Mouse (Mus musculus) lung, embryonic 15.5 days (tissue): ENCODE data around the gene 1700034I23Rik. TPM values are rescaled to one million over a fixed set of nuclear protein-coding genes. Genes with fewer than 3 reads are reported as not detected.

ENCODE experiments used
- polyA plus RNA-seq: library from polyadenylated mRNA; unstranded; fragments of >200 nt; fragmentation: Nextera tagmentation; extraction: Ambion mirVana; gene quantifications from 2 replicates; pipeline ENCODE4 v1.2.1, GENCODE M21; 2015

The 1700034I23Rik gene
- polyA plus RNA-seq, 1 experiment from 2014 or later, result 0.10 TPM

Other genes with a start within 250 kb of the 1700034I23Rik start
- 0.11 and 0.26 TPM in 2 replicates for gene Slc25a31, start 193.7 kb downstream of the 1700034I23Rik start, polyA plus RNA-seq
- gene Hspa4l, start 158.0 kb downstream of the 1700034I23Rik start, polyA plus RNA-seq, result 16.9 and 20.4 TPM in 2 replicates
- gene Plk4, start 102.5 kb downstream of the 1700034I23Rik start, polyA plus RNA-seq, result 71.9 and 72.9 TPM in 2 replicates
- gene Mfsd8, start 55.7 kb downstream of the 1700034I23Rik start, polyA plus RNA-seq, result 7.7 and 7.8 TPM in 2 replicates
- 6.5 and 6.8 TPM in 2 replicates for gene Abhd18, start 55.6 kb downstream of the 1700034I23Rik start, polyA plus RNA-seq
- 3.4 and 3.6 TPM in 2 replicates for gene Larp1b, start 47.3 kb upstream of the 1700034I23Rik start, polyA plus RNA-seq
- 31.1 and 33.9 TPM in 2 replicates for gene Pgrmc2, start 180.5 kb upstream of the 1700034I23Rik start, polyA plus RNA-seq